Mouse (Mus musculus) myocyte (in vitro differentiated cells): ENCODE results near the gene 1700088E04Rik.

Source experiments
- E2F4 ChIP-seq: IDR thresholded peaks from one replicate; pipeline ENCODE4 v1.6.1; 2011; ENCODE audit warnings: mild to moderate bottlenecking, control low read depth, moderate library complexity; ENCODE audit not compliant: insufficient read depth
- POLR2A ChIP-seq: IDR thresholded peaks from one replicate; pipeline ENCODE4 v1.6.1; 2011; ENCODE audit warnings: low read depth, mild to moderate bottlenecking, control low read depth, moderate library complexity; ENCODE audit not compliant: insufficient read length
- TCF12 ChIP-seq: IDR thresholded peaks from one replicate; pipeline ENCODE4 v1.6.1; 2011; ENCODE audit warnings: mild to moderate bottlenecking, control low read depth; ENCODE audit not compliant: poor library complexity, insufficient read depth, severe bottlenecking

DNA sequence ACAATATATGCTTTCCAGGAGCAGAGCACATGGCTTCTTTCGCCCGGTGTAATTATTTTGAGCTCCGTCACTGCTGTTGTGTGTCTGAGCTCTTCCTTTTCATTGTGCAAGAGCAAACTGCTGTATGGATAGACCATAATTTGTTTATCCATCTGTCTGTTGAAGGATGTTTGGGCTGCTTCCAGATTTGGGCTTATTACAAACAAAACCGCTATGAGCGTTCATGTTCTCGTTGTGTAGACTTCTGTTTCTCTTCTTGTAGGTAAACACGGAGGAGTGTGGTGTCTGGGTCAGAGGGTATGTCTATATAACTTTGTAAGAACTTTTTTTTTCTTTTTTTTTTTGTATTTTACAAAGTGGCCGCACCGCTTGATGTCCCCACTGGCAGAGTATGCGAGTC lies 44.2 kb upstream of the 1700088E04Rik start:
- no peak for TF ChIP-seq POLR2A
- no peak for TF ChIP-seq E2F4
- no peak for TF ChIP-seq TCF12
